Comparison of ENCODE assay signal across 11 mouse cellular contexts in genomic region chr13:51411243-51411642, GRCm38 (mm10). TPM values are rescaled to one million over a fixed set of nuclear protein-coding genes. Genes with fewer than 3 reads are reported as not detected.
A peak's percentile ranks its signal among the peaks of the same experiment; 100 is the strongest.
DNase-seq lines count a peak whose midpoint lies in the region; ATAC-seq lines count a peak whose summit lies in the region.
"Had no signal": no experiment of that assay in that cellular context is flagged by ENCODE, and none has a peak within 500 bp of the region (broad histone marks: within the 10 kb centered on the region; RNA-seq: fewer than 3 reads in every experiment).

No protein-coding gene starts in this region.

- H3K9me3 ChIP-seq in kidney, embryonic 16.5 days (ENCODE audit: low read length): no peaks in the 10 kb centered on the region; the same call in 1 of the 2 replicates
- 0 out of 2 replicates have a peak, but pooled peaks cover 3% of the 10 kb centered on the region for H3K9me3 ChIP-seq in embryonic facial prominence, embryonic 13.5 days
- H3K9me3 ChIP-seq in limb, embryonic 12.5 days: peaks cover 13% of the 10 kb centered on the region

- no peak for DNase-seq in kidney, adult 11 months
- DNase-seq in thymus, adult 18-20 months: no peak

- peaks cover 9% of the 10 kb centered on the region; the same call in 1 of the 2 replicates for H3K36me3 ChIP-seq in kidney, embryonic 16.5 days (ENCODE audit: insufficient read depth, low read length)
- H3K36me3 ChIP-seq in embryonic facial prominence, embryonic 13.5 days: peaks cover 30% of the 10 kb centered on the region
- peaks cover 33% of the 10 kb centered on the region for H3K36me3 ChIP-seq in limb, embryonic 12.5 days

- peaks cover 27% of the 10 kb centered on the region for H3K4me1 ChIP-seq in kidney, embryonic 16.5 days (ENCODE audit: insufficient read depth, low read length)
- no peaks in the 10 kb centered on the region for H3K4me1 ChIP-seq in brown adipose tissue, adult 24 weeks (ENCODE audit: control insufficient read depth, insufficient read depth, insufficient read length, low read length)
- H3K4me1 ChIP-seq in embryonic facial prominence, embryonic 13.5 days: peaks cover 54% of the 10 kb centered on the region
- H3K4me1 ChIP-seq in limb, embryonic 12.5 days (replicated peaks): peaks cover 64% of the 10 kb centered on the region

- ATAC-seq in kidney, embryonic 16.5 days (ENCODE audit: low FRiP score, low TSS enrichment): no peak
- no peak for ATAC-seq in embryonic facial prominence, embryonic 13.5 days (ENCODE audit: insufficient number of reproducible peaks, insufficient read depth, low FRiP score, low TSS enrichment, low read depth)
- ATAC-seq in limb, embryonic 12.5 days (ENCODE audit: insufficient number of reproducible peaks, insufficient read depth, low FRiP score, low TSS enrichment, low read depth): no peak
- ATAC-seq in erythroblast, adult 5-6 weeks (replicated peaks; ENCODE audit: low FRiP score, poor library complexity, severe bottlenecking): no peak
- ATAC-seq in megakaryocyte, adult 5-6 weeks (ENCODE audit: poor library complexity, severe bottlenecking): no peak
- ATAC-seq: inflammation-experienced regulatory T-cells, adult 6 months; Patski had no signal

- peak overlapping the region; percentile 55 for H3K9ac ChIP-seq in kidney, embryonic 16.5 days (replicated peaks; ENCODE audit: low read length)
- peak overlapping the region; percentile 90 for H3K9ac ChIP-seq in embryonic facial prominence, embryonic 13.5 days
- peak overlapping the region; percentile 85 for H3K9ac ChIP-seq in limb, embryonic 12.5 days (replicated peaks)
- H3K9ac ChIP-seq: liver, embryonic 14.5 days had no signal

- H3K4me3 ChIP-seq in kidney, embryonic 16.5 days (ENCODE audit: low read length): peak overlapping the region; percentile 64
- peak overlapping the region; percentile 31 for H3K4me3 ChIP-seq in brown adipose tissue, adult 24 weeks (ENCODE audit: insufficient read depth, low read depth, low read length)
- peak overlapping the region; percentile 73 for H3K4me3 ChIP-seq in embryonic facial prominence, embryonic 13.5 days
- peak overlapping the region; percentile 59 for H3K4me3 ChIP-seq in limb, embryonic 12.5 days (replicated peaks)

- WGBS in kidney, embryonic 16.5 days: 21% methylated on average over 9 of the region's 9 CpGs
- 18% methylated on average over 9 of the region's 9 CpGs for WGBS in embryonic facial prominence, embryonic 13.5 days
- 32% methylated on average over 9 of the region's 9 CpGs for WGBS in limb, embryonic 12.5 days

- peak overlapping the region; percentile 67 for H3K4me2 ChIP-seq in kidney, embryonic 16.5 days (replicated peaks; ENCODE audit: low read depth, low read length)
- peak overlapping the region; percentile 84 for H3K4me2 ChIP-seq in embryonic facial prominence, embryonic 13.5 days
- peak overlapping the region; percentile 77 for H3K4me2 ChIP-seq in limb, embryonic 12.5 days

- peak overlapping the region; percentile 77 for H3K27ac ChIP-seq in kidney, embryonic 16.5 days (ENCODE audit: low read length)
- H3K27ac ChIP-seq in brown adipose tissue, adult 24 weeks (replicated peaks; ENCODE audit: low read depth, low read length): peak overlapping the region; percentile 45; the same call in 1 of the 2 replicates
- H3K27ac ChIP-seq in embryonic facial prominence, embryonic 13.5 days: peak overlapping the region; percentile 92
- H3K27ac ChIP-seq in limb, embryonic 12.5 days: peak overlapping the region; percentile 88
- H3K27ac ChIP-seq: liver, embryonic 14.5 days had no signal

- H3K27me3 ChIP-seq in kidney, embryonic 16.5 days (ENCODE audit: insufficient read depth, low read length): peaks cover 3% of the 10 kb centered on the region; the same call in 1 of the 2 replicates
- no peaks in the 10 kb centered on the region for H3K27me3 ChIP-seq in embryonic facial prominence, embryonic 13.5 days
- H3K27me3 ChIP-seq in limb, embryonic 12.5 days: no peaks in the 10 kb centered on the region
- H3K27me3 ChIP-seq: Patski had no signal

RNA-seq across cellular contexts. Expression of gene S1pr3, which starts 2.8 kb away (rescaled TPM):
- polyA plus RNA-seq in kidney, embryonic 16.5 days (2015; fragmentation: Nextera tagmentation; extraction: Ambion mirVana): 59.8 and 61.8 TPM in 2 replicates
- 2.8 and 3.5 TPM in 2 replicates for polyA plus RNA-seq in brown adipose tissue, adult 24 weeks (2012; ENCODE audit: insufficient read depth, insufficient read length, missing spikeins)
- 147 and 152 TPM in 2 replicates for polyA plus RNA-seq in embryonic facial prominence, embryonic 13.5 days (2015; fragmentation: Nextera tagmentation; extraction: Ambion mirVana)
- 133 and 148 TPM in 2 replicates for polyA plus RNA-seq in limb, embryonic 12.5 days (2016; fragmentation: Nextera tagmentation; extraction: Ambion mirVana)
- total RNA-seq in erythroblast, adult 5-6 weeks (2015; ENCODE audit: low replicate concordance): 0.38 and 0.84 TPM in 2 replicates
- total RNA-seq in erythroblast, adult 5-6 weeks (2017; ENCODE audit: low replicate concordance): 0.42 and 0.68 TPM in 2 replicates
- total RNA-seq in megakaryocyte, adult 5-6 weeks (2015): 1.8 and 2.6 TPM in 2 replicates
- 1.1 and 1.6 TPM in 2 replicates for total RNA-seq in megakaryocyte, adult 5-6 weeks (2017)

Comparison
In these comparisons a context has a peak if more than half of its experiments do, and no peak if none do; other contexts are left out.
1. RNA of gene S1pr3, which starts 2.8 kb away (polyA plus RNA-seq): 147 to 152 TPM in embryonic facial prominence, embryonic 13.5 days, 133 to 148 TPM in limb, embryonic 12.5 days and 59.8 to 61.8 TPM in kidney, embryonic 16.5 days; 2.8 to 3.5 TPM in brown adipose tissue, adult 24 weeks; every median in the first group is over 10 times any median in the second.
2. Peak in every context shown above with its lines, with median percentiles within 50 percentile points of each other: H3K27ac ChIP-seq, H3K4me2 ChIP-seq, H3K4me3 ChIP-seq and H3K9ac ChIP-seq.